Mouse (Mus musculus) small intestine, adult 2 months (tissue): Measurements from ENCODE around the gene Fastkd1.
A peak's percentile ranks its signal among the peaks of the same experiment; 100 is the strongest.

ENCODE experiments used
- CTCF ChIP-seq: fragments of 200-500 bp; IDR thresholded peaks from 2 replicates; pipeline ENCODE4 v1.5.1; 2012; ENCODE audit warnings: low read depth, mild to moderate bottlenecking, control low read depth, inconsistent platforms, low read length, moderate library complexity, mixed read lengths; ENCODE audit not compliant: insufficient replicate concordance, insufficient read length; ENCODE audit errors: extremely low read depth
- POLR2A ChIP-seq: fragments of 200-500 bp; IDR thresholded peaks from 2 replicates; pipeline ENCODE4 v1.6.1; 2012; ENCODE audit warnings: low read depth, mild to moderate bottlenecking, control low read depth, inconsistent platforms, low read length, moderate library complexity

GRCm38 (mm10) chr2:69722650-69723518 is 9.6 kb upstream of the Fastkd1 start:
- TF ChIP-seq POLR2A (peak; percentile 35; the same call in 1 of the 2 replicates), CTCF (no peak)
